Mouse (Mus musculus) forebrain, postnatal 0 days (tissue): ENCODE measurements around the gene Pax5. TPM values are rescaled to one million over a fixed set of nuclear protein-coding genes. Genes with fewer than 3 reads are reported as not detected.

Experiments
- ATAC-seq: fragments of 200-750 bp; cut with Nextera tagmentation; 2 replicates; pipeline ENCODE4 v1.8.0; 2017; ENCODE audit warnings: mild to moderate bottlenecking, moderate library complexity
- DNase-seq: peaks from one replicate; pipeline ENCODE4 v3.0.0-alpha.2; 2015
- H3K27ac ChIP-seq: fragments of 300-500 bp; sonication (generic); 2 replicates; pipeline ENCODE4 v1.5.1; 2014; ENCODE audit warnings: low read depth, mild to moderate bottlenecking, antibody characterized with exemption, low read length, moderate library complexity, mixed read lengths
- H3K27me3 ChIP-seq: fragments of 300-500 bp; sonication (generic); 2 replicates; pipeline ENCODE4 v1.6.1; 2014; ENCODE audit warnings: mild to moderate bottlenecking, low read length, mixed read lengths; ENCODE audit not compliant: insufficient read depth
- H3K36me3 ChIP-seq: fragments of 300-500 bp; sonication (generic); 2 replicates; pipeline ENCODE4 v1.6.1; 2014; ENCODE audit warnings: mild to moderate bottlenecking, moderate library complexity; ENCODE audit not compliant: insufficient read depth
- H3K4me1 ChIP-seq: fragments of 300-500 bp; sonication (generic); 2 replicates; pipeline ENCODE4 v1.6.1; 2014; ENCODE audit warnings: antibody characterized with exemption; ENCODE audit not compliant: insufficient read depth
- H3K4me2 ChIP-seq: fragments of 300-500 bp; sonication (generic); 2 replicates; pipeline ENCODE4 v1.6.1; 2014; ENCODE audit warnings: low read depth, mild to moderate bottlenecking, moderate library complexity
- H3K4me3 ChIP-seq: fragments of 300-500 bp; sonication (generic); 2 replicates; pipeline ENCODE4 v1.5.1; 2014; ENCODE audit warnings: low read depth, low read length, mixed read lengths
- H3K9ac ChIP-seq: fragments of 300-500 bp; sonication (generic); 2 replicates; pipeline ENCODE4 v1.6.1; 2014; ENCODE audit warnings: mild to moderate bottlenecking
- H3K9me3 ChIP-seq: fragments of 300-500 bp; sonication (generic); 2 replicates; pipeline ENCODE4 v1.6.1; 2016; ENCODE audit warnings: low read length
- CTCF ChIP-seq: sonication (generic); IDR thresholded peaks from 2 replicates; pipeline ENCODE4 v1.5.1; 2016; ENCODE audit warnings: antibody characterized with exemption, control low read depth, low read depth
- WGBS: fragments of 180-500 bp; shearing (Covaris S2); extraction: QIAGEN DNeasy Blood & Tissue Kit; methylation state at CpG from one replicate; pipeline ENCODE4 v1.1.7; 2014; 5-methylcytosine and 5-hydroxymethylcytosine counted together
- polyA plus RNA-seq: library from polyadenylated mRNA; unstranded; fragments of >200 nt; fragmentation: Nextera tagmentation; extraction: Ambion mirVana; gene quantifications from 2 replicates; pipeline ENCODE4 v1.2.1, GENCODE M21; 2015
- total RNA-seq: library from RNA; depleted of rRNA; stranded (reverse); fragments of >200 nt; gene quantifications from 2 replicates; pipeline ENCODE4 v1.2.3, GENCODE M21; 2014

The Pax5 gene
- total and polyA plus RNA-seq, 2 experiments from 2014 or later: 0.01 to 0.14 TPM

DNA sequence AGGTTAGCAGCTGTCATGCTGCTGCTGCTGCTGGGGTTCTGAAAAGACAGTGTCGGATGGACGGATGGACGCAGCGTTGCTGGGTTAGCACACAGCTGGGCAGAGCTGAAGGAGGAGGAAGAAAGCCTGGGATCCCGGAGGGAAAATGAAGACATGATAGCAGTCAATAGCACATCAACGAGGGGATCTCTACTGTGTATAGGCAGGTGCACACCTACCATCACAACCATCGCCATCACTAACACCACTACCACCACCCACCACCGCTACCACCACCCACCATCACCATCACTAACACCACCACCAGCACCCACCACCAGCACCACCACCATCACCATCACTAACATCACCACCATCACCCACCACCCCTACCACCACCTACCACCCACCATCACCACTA is 9.8 kb upstream of the Pax5 start:
- H3K4me1 ChIP-seq: no peaks in the 10 kb centered on the region
- H3K4me2 ChIP-seq: no peak overlapping the region
- DNase-seq (no peak), ATAC-seq (no peak)
- H3K9ac ChIP-seq: no peak overlapping the region
- TF ChIP-seq CTCF: no peak
- WGBS: 96% methylated on average over 8 of the region's 8 CpGs
- H3K27ac ChIP-seq: no peak overlapping the region
- H3K36me3 ChIP-seq: no peaks in the 10 kb centered on the region
- H3K4me3 ChIP-seq: no peak overlapping the region
- peaks cover 25% of the 10 kb centered on the region for H3K27me3 ChIP-seq
- H3K9me3 ChIP-seq: no peaks in the 10 kb centered on the region

DNA sequence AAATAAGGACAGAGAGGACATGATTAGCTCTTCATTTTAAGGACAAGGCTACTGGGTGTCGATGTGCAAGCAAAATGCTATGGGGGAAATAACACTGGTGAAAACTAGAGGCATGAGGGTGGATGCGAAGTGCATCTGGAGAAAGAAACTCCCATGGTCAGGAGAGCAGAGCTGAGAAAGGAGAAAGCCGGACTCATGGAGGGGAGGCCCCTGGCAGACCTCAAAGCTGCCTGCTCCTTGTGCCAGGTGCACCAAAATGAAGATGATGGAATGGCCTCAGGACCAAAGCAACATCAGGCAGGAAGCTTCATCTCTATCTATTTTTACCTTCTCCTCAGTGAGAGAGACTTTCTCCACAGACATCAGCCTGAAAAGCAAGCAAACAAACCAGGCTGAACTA is 7.4 kb upstream of the Pax5 start:
- TF ChIP-seq CTCF: no peak
- H3K27ac ChIP-seq: no peak overlapping the region
- H3K4me2 ChIP-seq: no peak overlapping the region
- ATAC-seq (no peak), DNase-seq (no peak)
- H3K4me3 ChIP-seq: no peak overlapping the region
- peaks cover 33% of the 10 kb centered on the region for H3K27me3 ChIP-seq
- H3K36me3 ChIP-seq: no peaks in the 10 kb centered on the region
- H3K9ac ChIP-seq: no peak overlapping the region
- H3K9me3 ChIP-seq: no peaks in the 10 kb centered on the region
- WGBS: 84% methylated on average over 3 of the region's 3 CpGs
- H3K4me1 ChIP-seq: no peaks in the 10 kb centered on the region

DNA sequence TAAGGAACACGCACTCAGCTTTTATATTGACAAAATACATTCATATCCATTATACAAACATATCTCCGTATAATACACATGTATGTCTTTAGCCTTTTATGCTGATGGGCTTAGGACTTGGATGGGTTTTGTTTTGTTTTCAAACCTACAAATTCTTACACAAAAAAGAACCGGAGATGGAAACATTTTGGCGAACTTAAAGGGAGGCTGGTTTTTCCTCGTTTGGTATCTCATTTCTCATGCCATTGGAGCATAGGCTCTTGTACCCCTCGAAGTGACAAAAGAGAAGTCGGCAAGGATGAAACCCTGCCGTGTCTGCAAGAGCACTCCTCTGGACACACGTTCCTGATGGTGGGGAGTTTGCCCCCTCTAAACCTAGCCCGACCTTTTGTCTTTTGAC is 6.1 kb upstream of the Pax5 start:
- Histone ChIP-seq H3K4me1 (no peaks in the 10 kb centered on the region), H3K4me3 (no peak overlapping the region), H3K9me3 (no peaks in the 10 kb centered on the region), H3K9ac (no peak overlapping the region), H3K4me2 (no peak overlapping the region), H3K36me3 (no peaks in the 10 kb centered on the region), H3K27ac (no peak overlapping the region), H3K27me3 (peaks cover 39% of the 10 kb centered on the region)
- DNase-seq: no peak
- no peak for ATAC-seq
- WGBS: 4% methylated on average over 10 of the region's 10 CpGs
- TF ChIP-seq CTCF: no peak

DNA sequence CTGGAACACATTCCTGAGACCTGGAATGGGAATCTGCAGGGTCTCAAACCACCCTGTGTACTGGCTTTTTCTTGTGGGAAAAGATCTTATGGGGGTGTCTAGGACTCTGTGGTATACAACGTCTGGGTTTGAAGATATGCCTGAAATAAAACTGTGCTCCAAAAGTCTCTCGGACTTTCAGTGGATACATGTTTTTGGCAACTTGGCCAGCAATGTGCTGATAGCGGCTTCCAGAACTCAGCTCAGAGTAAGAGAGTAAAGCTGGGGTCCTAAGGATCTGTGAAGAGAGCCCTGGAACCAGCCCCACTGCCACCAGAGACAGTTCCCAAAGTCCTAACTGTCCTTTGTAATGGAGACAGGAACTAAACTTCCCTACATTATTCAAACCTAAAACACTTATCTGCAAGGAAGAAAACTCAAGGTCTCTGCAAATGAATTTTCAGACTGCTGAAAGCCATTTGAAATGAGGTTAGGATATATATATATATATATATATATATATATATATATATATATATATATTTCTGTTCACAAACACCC is 5.4 kb upstream of the Pax5 start:
- no peak for ATAC-seq
- H3K27me3 ChIP-seq: peaks cover 46% of the 10 kb centered on the region
- WGBS: 13% methylated on average over 3 of the region's 3 CpGs
- no peak for DNase-seq
- H3K4me3 ChIP-seq: no peak overlapping the region
- no peak overlapping the region for H3K4me2 ChIP-seq
- H3K27ac ChIP-seq: no peak overlapping the region
- H3K9ac ChIP-seq: no peak overlapping the region
- H3K4me1 ChIP-seq: no peaks in the 10 kb centered on the region
- no peaks in the 10 kb centered on the region for H3K36me3 ChIP-seq
- H3K9me3 ChIP-seq: no peaks in the 10 kb centered on the region
- TF ChIP-seq CTCF: no peak

- no peak overlapping the region for H3K9ac ChIP-seq
- TF ChIP-seq CTCF: no peak
- 2% methylated on average over 27 of the region's 27 CpGs for WGBS
- DNase-seq (no peak), ATAC-seq (no peak)
- H3K4me2 ChIP-seq: no peak overlapping the region
- H3K4me3 ChIP-seq: no peak overlapping the region
- H3K4me1 ChIP-seq: no peaks in the 10 kb centered on the region
- no peak overlapping the region for H3K27ac ChIP-seq
- H3K27me3 ChIP-seq: peaks cover 58% of the 10 kb centered on the region
- no peaks in the 10 kb centered on the region for H3K9me3 ChIP-seq
- no peaks in the 10 kb centered on the region for H3K36me3 ChIP-seq
These were observed 3.9 kb upstream of the Pax5 start for GRCm38 (mm10) chr4:44714111-44714621.

- Histone ChIP-seq H3K36me3 (no peaks in the 10 kb centered on the region), H3K27me3 (peaks cover 64% of the 10 kb centered on the region), H3K27ac (no peak overlapping the region), H3K4me3 (no peak overlapping the region), H3K4me2 (no peak overlapping the region), H3K9ac (no peak overlapping the region), H3K9me3 (no peaks in the 10 kb centered on the region), H3K4me1 (no peaks in the 10 kb centered on the region)
- no peak for ATAC-seq
- DNase-seq: no peak
- TF ChIP-seq CTCF: no peak
- WGBS: 2% methylated on average over 19 of the region's 19 CpGs
These were observed 3.3 kb upstream of the Pax5 start for GRCm38 (mm10) chr4:44713554-44714051.

DNA sequence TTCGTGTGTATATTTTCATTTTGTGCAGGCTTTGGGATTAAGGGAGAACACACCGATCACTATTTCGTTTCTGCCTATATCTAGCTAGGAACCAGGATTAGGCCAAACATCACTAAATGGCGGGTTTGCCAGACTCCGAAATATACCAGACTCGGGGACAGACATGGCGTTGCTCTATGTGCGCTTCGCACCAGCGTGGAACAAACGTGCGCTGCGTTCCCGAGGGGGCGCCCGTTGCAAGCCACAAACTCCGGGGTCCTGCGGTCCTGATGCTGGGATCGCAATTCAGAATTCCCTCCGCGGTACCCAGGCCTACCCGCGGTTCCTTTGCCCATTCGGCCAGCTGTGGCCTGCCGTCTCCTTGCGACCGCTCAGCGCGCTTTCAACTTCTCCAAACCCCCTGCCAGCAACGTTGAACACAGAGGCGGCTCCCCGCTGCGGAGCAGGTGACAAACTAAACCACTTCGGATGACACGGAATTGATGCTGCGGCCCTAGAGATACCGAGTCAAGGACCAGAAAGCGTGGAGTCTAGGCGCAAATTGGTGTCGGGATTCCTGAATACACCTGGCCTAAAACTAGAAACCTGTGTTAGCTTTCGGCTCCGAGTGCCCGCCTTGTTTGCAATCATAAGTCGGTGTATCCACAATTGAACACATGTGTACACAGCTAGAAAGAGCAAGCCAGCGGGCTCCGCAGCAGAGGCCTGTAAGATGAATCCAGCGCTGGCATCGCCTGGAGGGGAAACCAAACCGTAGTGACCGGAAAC is 2.7 kb upstream of the Pax5 start:
- Histone ChIP-seq H3K36me3 (no peaks in the 10 kb centered on the region), H3K4me1 (no peaks in the 10 kb centered on the region), H3K27me3 (peaks cover 66% of the 10 kb centered on the region), H3K27ac (no peak overlapping the region), H3K4me2 (no peak overlapping the region), H3K9ac (no peak overlapping the region), H3K9me3 (no peaks in the 10 kb centered on the region), H3K4me3 (no peak overlapping the region)
- WGBS: under 1% methylated on average over 50 of the region's 50 CpGs
- ATAC-seq (no peak), DNase-seq (peak; percentile 63)
- no peak for TF ChIP-seq CTCF
